Mouse (Mus musculus): ENCODE data around the gene Gm11563. TPM values are rescaled to one million over a fixed set of nuclear protein-coding genes. Genes with fewer than 3 reads are reported as not detected.
"Not testable (repeated sequence)": the region's sequence is repeated elsewhere in the genome, so short reads cannot be mapped to it uniquely, and the experiment has no call there.

The Gm11563 gene
- polyA plus RNA-seq, 1 experiment, result not detected

DNA sequence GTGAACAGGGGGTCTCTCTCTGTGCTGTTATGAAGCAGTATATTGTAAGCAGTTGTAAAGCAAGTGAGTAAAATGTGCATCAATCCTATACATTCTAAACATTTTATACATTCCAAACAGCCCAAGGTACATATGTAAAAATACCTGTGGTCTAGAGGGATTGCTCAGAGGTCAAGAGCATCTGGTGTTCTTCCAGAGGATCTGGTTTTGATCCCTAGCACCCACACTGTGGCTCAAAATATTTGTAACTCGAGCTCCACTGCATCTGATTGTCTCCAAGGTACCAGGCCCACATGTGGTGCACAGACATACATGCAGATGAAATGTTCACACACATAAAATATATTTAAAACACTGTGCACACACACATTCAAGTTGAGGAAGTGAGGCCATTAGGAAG is 17.8 kb downstream of the Gm11563 start:
- H3K27ac ChIP-seq (ENCODE audit: insufficient read depth, low read depth, low read length), result no peak overlapping the region
- TF ChIP-seq CTCF (IDR thresholded peaks at IDR 0.05; ENCODE audit: low read depth, low read length), result no peak
- TF ChIP-seq POLR2A (IDR thresholded peaks at IDR 0.05; ENCODE audit: borderline replicate concordance, low read depth, low read length), result no peak
- H3K4me3 ChIP-seq (ENCODE audit: insufficient read depth, low read length), result no peak overlapping the region
- H3K4me1 ChIP-seq (ENCODE audit: control insufficient read depth, insufficient read depth, low read length), result no peaks in the 10 kb centered on the region

DNA sequence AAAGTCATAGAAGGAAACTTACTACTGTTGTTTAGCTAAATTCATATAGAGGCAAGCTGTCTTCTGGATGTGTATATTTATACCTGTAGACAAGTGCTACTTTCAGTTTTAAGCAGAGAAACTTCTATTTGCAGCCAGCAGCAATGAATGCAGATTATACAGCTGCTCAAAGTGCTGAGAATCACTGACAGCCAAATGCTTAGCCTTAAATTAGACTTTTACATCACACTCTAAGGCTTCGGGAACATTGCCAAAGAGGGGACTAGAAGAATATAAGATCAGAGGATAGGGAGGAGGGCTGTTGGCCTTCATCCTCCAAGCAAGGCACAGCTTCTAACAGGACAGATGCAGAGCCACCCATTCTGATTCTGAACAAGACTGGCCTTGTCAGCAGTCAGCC is 21.7 kb downstream of the Gm11563 start:
- Histone ChIP-seq H3K4me1 (ENCODE audit: control insufficient read depth, insufficient read depth, low read length) (no peaks in the 10 kb centered on the region), H3K27ac (ENCODE audit: insufficient read depth, low read depth, low read length) (no peak overlapping the region), H3K4me3 (ENCODE audit: insufficient read depth, low read length) (no peak overlapping the region)
- no peak for TF ChIP-seq POLR2A (IDR thresholded peaks at IDR 0.05; ENCODE audit: borderline replicate concordance, low read depth, low read length)
- no peak for TF ChIP-seq CTCF (IDR thresholded peaks at IDR 0.05; ENCODE audit: low read depth, low read length)

DNA sequence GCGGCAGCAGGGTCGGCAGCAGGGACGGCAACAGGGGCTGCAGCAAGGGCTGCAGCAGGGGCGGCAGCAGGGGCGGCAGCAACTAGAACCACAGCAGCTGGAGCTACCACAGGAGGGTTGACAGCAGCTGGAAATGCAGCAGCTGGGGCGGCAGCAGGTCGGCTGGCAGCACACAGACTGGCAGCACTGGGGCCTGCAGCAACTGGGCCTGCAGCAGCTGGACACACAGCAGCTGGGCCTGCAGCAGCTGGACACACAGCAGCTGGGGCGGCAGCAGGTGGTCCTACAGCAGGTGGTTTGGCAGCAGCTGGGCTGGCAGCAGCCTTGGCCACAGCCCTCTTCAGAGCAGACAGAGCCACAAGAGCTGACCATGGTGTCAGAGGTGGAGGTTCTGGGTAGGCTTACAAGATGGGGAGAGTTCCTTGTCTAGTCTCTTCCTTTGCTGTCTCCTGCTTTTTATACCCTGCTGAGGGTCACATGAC is 24.1 kb downstream of the Gm11563 start, which contains the start of gene Krtap4-2:
Krtap4-2 (minus strand) TSS at position 432 of the 482 bp plus-strand sequence.
- TF ChIP-seq POLR2A (IDR thresholded peaks at IDR 0.05; ENCODE audit: borderline replicate concordance, low read depth, low read length) (no peak), CTCF (IDR thresholded peaks at IDR 0.05; ENCODE audit: low read depth, low read length) (no peak)
- Histone ChIP-seq H3K4me1 (ENCODE audit: control insufficient read depth, insufficient read depth, low read length) (no peaks in the 10 kb centered on the region), H3K4me3 (ENCODE audit: insufficient read depth, low read length) (no peak within 1 kb of the TSS), H3K27ac (ENCODE audit: insufficient read depth, low read depth, low read length) (no peak within 1 kb of the TSS)

GRCm38 (mm10) chr11:99633293-99633692 is 25.5 kb downstream of the Gm11563 start:
- H3K4me3 ChIP-seq (ENCODE audit: insufficient read depth, low read length), result no peak overlapping the region
- H3K27ac ChIP-seq (ENCODE audit: insufficient read depth, low read depth, low read length), result no peak overlapping the region
- H3K4me1 ChIP-seq (ENCODE audit: control insufficient read depth, insufficient read depth, low read length), result no peaks in the 10 kb centered on the region
- TF ChIP-seq CTCF (IDR thresholded peaks at IDR 0.05; ENCODE audit: low read depth, low read length) (no peak), POLR2A (IDR thresholded peaks at IDR 0.05; ENCODE audit: borderline replicate concordance, low read depth, low read length) (no peak)

GRCm38 (mm10) chr11:99630890-99631289 is 27.9 kb downstream of the Gm11563 start:
- Histone ChIP-seq H3K27ac (ENCODE audit: insufficient read depth, low read depth, low read length) (no peak overlapping the region), H3K4me1 (ENCODE audit: control insufficient read depth, insufficient read depth, low read length) (no peaks in the 10 kb centered on the region), H3K4me3 (ENCODE audit: insufficient read depth, low read length) (no peak overlapping the region)
- TF ChIP-seq POLR2A (IDR thresholded peaks at IDR 0.05; ENCODE audit: borderline replicate concordance, low read depth, low read length) (no peak), CTCF (IDR thresholded peaks at IDR 0.05; ENCODE audit: low read depth, low read length) (no peak)

- TF ChIP-seq CTCF (IDR thresholded peaks at IDR 0.05; ENCODE audit: low read depth, low read length) (no peak), POLR2A (IDR thresholded peaks at IDR 0.05; ENCODE audit: borderline replicate concordance, low read depth, low read length) (no peak)
- Histone ChIP-seq H3K27ac (ENCODE audit: insufficient read depth, low read depth, low read length) (no peak within 1 kb of the TSS), H3K4me1 (ENCODE audit: control insufficient read depth, insufficient read depth, low read length) (no peaks in the 10 kb centered on the region), H3K4me3 (ENCODE audit: insufficient read depth, low read length) (no peak within 1 kb of the TSS)
These were observed 30.6 kb downstream of the Gm11563 start, which contains the start of gene Krtap4-1 for GRCm38 (mm10) chr11:99628138-99628537. TSS of gene Krtap4-1 (minus strand) at chr11:99628238.

- Histone ChIP-seq H3K4me1 (ENCODE audit: control insufficient read depth, insufficient read depth, low read length) (no peaks in the 10 kb centered on the region), H3K4me3 (ENCODE audit: insufficient read depth, low read length) (no peak within 1 kb of the TSS), H3K27ac (ENCODE audit: insufficient read depth, low read depth, low read length) (no peak within 1 kb of the TSS)
- TF ChIP-seq CTCF (IDR thresholded peaks at IDR 0.05; ENCODE audit: low read depth, low read length) (no peak), POLR2A (IDR thresholded peaks at IDR 0.05; ENCODE audit: borderline replicate concordance, low read depth, low read length) (no peak)
These were observed 38.4 kb downstream of the Gm11563 start, which contains the start of gene Gm11562 for GRCm38 (mm10) chr11:99620335-99620734. TSS of gene Gm11562 (minus strand) at chr11:99620435.

- no peak within 1 kb of the TSS for H3K27ac ChIP-seq (ENCODE audit: insufficient read depth, low read depth, low read length)
- TF ChIP-seq POLR2A (IDR thresholded peaks at IDR 0.05; ENCODE audit: borderline replicate concordance, low read depth, low read length) (no peak), CTCF (IDR thresholded peaks at IDR 0.05; ENCODE audit: low read depth, low read length) (no peak)
These were observed 43.9 kb downstream of the Gm11563 start, which contains the start of gene Krtap2-4 for GRCm38 (mm10) chr11:99614796-99615363. TSS of gene Krtap2-4 (minus strand) at chr11:99614846.

DNA sequence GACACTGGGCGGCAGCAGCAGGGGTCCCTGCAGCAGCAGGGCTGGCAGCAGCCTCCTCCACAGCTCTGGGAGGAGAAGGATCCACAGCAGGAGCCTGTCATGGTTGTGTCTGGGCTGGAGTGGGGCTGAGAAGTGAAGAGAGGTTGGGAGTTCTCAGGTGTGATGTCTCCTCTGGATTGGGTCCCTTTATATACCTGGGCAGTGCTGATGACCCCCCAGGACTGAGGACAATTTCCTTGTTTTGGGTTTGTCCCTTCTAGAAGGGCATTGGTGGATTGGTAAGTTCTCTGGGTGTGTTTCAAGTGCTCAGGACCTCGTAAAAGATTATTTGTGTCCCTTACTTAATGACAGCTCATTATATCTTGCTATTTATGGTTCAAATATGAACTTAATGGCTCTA is 48.7 kb downstream of the Gm11563 start, which contains the start of gene Gm11937:
Gm11937 (minus strand) TSS at position 101 of the 400 bp plus-strand sequence.
- not testable (repeated sequence) for H3K4me1 ChIP-seq (ENCODE audit: control insufficient read depth, insufficient read depth, low read length); H3K4me3 ChIP-seq (ENCODE audit: insufficient read depth, low read length); H3K27ac ChIP-seq (ENCODE audit: insufficient read depth, low read depth, low read length)

More at GRCm38 (mm10) chr11:99614796-99615363, 43.9 kb downstream of the Gm11563 start, which contains the start of gene Krtap2-4:
- Histone ChIP-seq H3K4me3 (ENCODE audit: insufficient read depth, low read length) (no peak within 1 kb of the TSS), H3K4me1 (ENCODE audit: control insufficient read depth, insufficient read depth, low read length) (no peaks in the 10 kb centered on the region)

- H3K27ac ChIP-seq (ENCODE audit: insufficient read depth, low read depth, low read length), result no peak overlapping the region
- no peak for TF ChIP-seq POLR2A (IDR thresholded peaks at IDR 0.05; ENCODE audit: borderline replicate concordance, low read depth, low read length)
- TF ChIP-seq CTCF (IDR thresholded peaks at IDR 0.05; ENCODE audit: low read depth, low read length), result no peak
These were observed 49.6 kb downstream of the Gm11563 start for GRCm38 (mm10) chr11:99609126-99609525.

More at GRCm38 (mm10) chr11:99609126-99609525, 49.6 kb downstream of the Gm11563 start:
- Histone ChIP-seq H3K4me1 (ENCODE audit: control insufficient read depth, insufficient read depth, low read length) (no peaks in the 10 kb centered on the region), H3K4me3 (ENCODE audit: insufficient read depth, low read length) (no peak overlapping the region)

Other genes starting within 250 kb of the Gm11563 start
- not detected in 2 replicates for gene Krt12, start 236.7 kb downstream of the Gm11563 start, polyA plus RNA-seq (2012; ENCODE audit: insufficient read depth, insufficient read length, missing spikeins)
- gene Krt20, start 220.8 kb downstream of the Gm11563 start, polyA plus RNA-seq (2012; ENCODE audit: insufficient read depth, insufficient read length, missing spikeins), result not detected in 2 replicates
- gene Krt23, start 165.8 kb downstream of the Gm11563 start, polyA plus RNA-seq (2012; ENCODE audit: insufficient read depth, insufficient read length, missing spikeins), result not detected in 2 replicates
- not detected in 2 replicates for gene Krt39, start 137.6 kb downstream of the Gm11563 start, polyA plus RNA-seq (2012; ENCODE audit: insufficient read depth, insufficient read length, missing spikeins)
- not detected in 2 replicates for gene Krt40, start 115.8 kb downstream of the Gm11563 start, polyA plus RNA-seq (2012; ENCODE audit: insufficient read depth, insufficient read length, missing spikeins)
- not detected in 2 replicates for gene Krtap3-3, start 108.1 kb downstream of the Gm11563 start, polyA plus RNA-seq (2012; ENCODE audit: insufficient read depth, insufficient read length, missing spikeins)
- gene Krtap3-2, start 102.1 kb downstream of the Gm11563 start, polyA plus RNA-seq (2012; ENCODE audit: insufficient read depth, insufficient read length, missing spikeins), result not detected in 2 replicates
- gene Gm11939, start 99.5 kb downstream of the Gm11563 start, polyA plus RNA-seq (2012; ENCODE audit: insufficient read depth, insufficient read length, missing spikeins), result not detected in 2 replicates
- not detected in 2 replicates for gene Krtap3-1, start 92.3 kb downstream of the Gm11563 start, polyA plus RNA-seq (2012; ENCODE audit: insufficient read depth, insufficient read length, missing spikeins)
- not detected in 2 replicates for gene Krtap1-5, start 77.9 kb downstream of the Gm11563 start, polyA plus RNA-seq (2012; ENCODE audit: insufficient read depth, insufficient read length, missing spikeins)
- gene Krtap1-4, start 75.3 kb downstream of the Gm11563 start, polyA plus RNA-seq (2012; ENCODE audit: insufficient read depth, insufficient read length, missing spikeins), result not detected in 2 replicates
- not detected in 2 replicates for gene Krtap1-3, start 67.6 kb downstream of the Gm11563 start, polyA plus RNA-seq (2012; ENCODE audit: insufficient read depth, insufficient read length, missing spikeins)
- gene Krtap9-3, start 60.9 kb downstream of the Gm11563 start, polyA plus RNA-seq (2012; ENCODE audit: insufficient read depth, insufficient read length, missing spikeins), result not detected in 2 replicates
- not detected in 2 replicates for gene Gm11938, start 55.7 kb downstream of the Gm11563 start, polyA plus RNA-seq (2012; ENCODE audit: insufficient read depth, insufficient read length, missing spikeins)
- gene Gm11937, start 48.8 kb downstream of the Gm11563 start, polyA plus RNA-seq (2012; ENCODE audit: insufficient read depth, insufficient read length, missing spikeins), result not detected in 2 replicates
- not detected in 2 replicates for gene Krtap2-4, start 44.1 kb downstream of the Gm11563 start, polyA plus RNA-seq (2012; ENCODE audit: insufficient read depth, insufficient read length, missing spikeins)
- not detected in 2 replicates for gene Gm11562, start 38.5 kb downstream of the Gm11563 start, polyA plus RNA-seq (2012; ENCODE audit: insufficient read depth, insufficient read length, missing spikeins)
- gene Krtap4-1, start 30.7 kb downstream of the Gm11563 start, polyA plus RNA-seq (2012; ENCODE audit: insufficient read depth, insufficient read length, missing spikeins), result not detected in 2 replicates
- not detected in 2 replicates for gene Krtap4-2, start 23.9 kb downstream of the Gm11563 start, polyA plus RNA-seq (2012; ENCODE audit: insufficient read depth, insufficient read length, missing spikeins)
- gene Krtap4-7, start 14.9 kb downstream of the Gm11563 start, polyA plus RNA-seq (2012; ENCODE audit: insufficient read depth, insufficient read length, missing spikeins), result not detected in 2 replicates
- gene Gm11555, start 8.7 kb downstream of the Gm11563 start, polyA plus RNA-seq (2012; ENCODE audit: insufficient read depth, insufficient read length, missing spikeins), result not detected in 2 replicates
- not detected in 2 replicates for gene Krtap4-6, start 7.0 kb upstream of the Gm11563 start, polyA plus RNA-seq (2012; ENCODE audit: insufficient read depth, insufficient read length, missing spikeins)
- gene Gm14190, start 31.8 kb upstream of the Gm11563 start, polyA plus RNA-seq (2012; ENCODE audit: insufficient read depth, insufficient read length, missing spikeins), result not detected in 2 replicates
- gene Gm14180, start 75.3 kb upstream of the Gm11563 start, polyA plus RNA-seq (2012; ENCODE audit: insufficient read depth, insufficient read length, missing spikeins), result not detected in 2 replicates
- gene Gm11595, start 114.0 kb upstream of the Gm11563 start, polyA plus RNA-seq (2012; ENCODE audit: insufficient read depth, insufficient read length, missing spikeins), result not detected in 2 replicates
- gene Krtap4-8, start 121.7 kb upstream of the Gm11563 start, polyA plus RNA-seq (2012; ENCODE audit: insufficient read depth, insufficient read length, missing spikeins), result not detected in 2 replicates
- gene Krtap4-9, start 126.2 kb upstream of the Gm11563 start, polyA plus RNA-seq (2012; ENCODE audit: insufficient read depth, insufficient read length, missing spikeins), result not detected in 2 replicates
- gene Gm11596, start 134.5 kb upstream of the Gm11563 start, polyA plus RNA-seq (2012; ENCODE audit: insufficient read depth, insufficient read length, missing spikeins), result not detected in 2 replicates
- not detected in 2 replicates for gene Gm11569, start 140.0 kb upstream of the Gm11563 start, polyA plus RNA-seq (2012; ENCODE audit: insufficient read depth, insufficient read length, missing spikeins)
- not detected in 2 replicates for gene Gm11554, start 145.5 kb upstream of the Gm11563 start, polyA plus RNA-seq (2012; ENCODE audit: insufficient read depth, insufficient read length, missing spikeins)
- gene Krtap4-13, start 150.9 kb upstream of the Gm11563 start, polyA plus RNA-seq (2012; ENCODE audit: insufficient read depth, insufficient read length, missing spikeins), result not detected in 2 replicates
- not detected in 2 replicates for gene Gm11564, start 156.7 kb upstream of the Gm11563 start, polyA plus RNA-seq (2012; ENCODE audit: insufficient read depth, insufficient read length, missing spikeins)
- not detected in 2 replicates for gene 2300003K06Rik, start 179.1 kb upstream of the Gm11563 start, polyA plus RNA-seq (2012; ENCODE audit: insufficient read depth, insufficient read length, missing spikeins)
- not detected in 2 replicates for gene Krtap4-16, start 192.6 kb upstream of the Gm11563 start, polyA plus RNA-seq (2012; ENCODE audit: insufficient read depth, insufficient read length, missing spikeins)
- not detected in 2 replicates for gene Gm11568, start 199.0 kb upstream of the Gm11563 start, polyA plus RNA-seq (2012; ENCODE audit: insufficient read depth, insufficient read length, missing spikeins)
- not detected in 2 replicates for gene Gm11559, start 205.5 kb upstream of the Gm11563 start, polyA plus RNA-seq (2012; ENCODE audit: insufficient read depth, insufficient read length, missing spikeins)
- not detected in 2 replicates for gene Krtap9-1, start 214.4 kb upstream of the Gm11563 start, polyA plus RNA-seq (2012; ENCODE audit: insufficient read depth, insufficient read length, missing spikeins)
- gene Gm11567, start 220.2 kb upstream of the Gm11563 start, polyA plus RNA-seq (2012; ENCODE audit: insufficient read depth, insufficient read length, missing spikeins), result not detected in 2 replicates
- not detected in 2 replicates for gene Krtap31-1, start 249.0 kb upstream of the Gm11563 start, polyA plus RNA-seq (2012; ENCODE audit: insufficient read depth, insufficient read length, missing spikeins)